Mouse (Mus musculus) CD4-positive, CD25-positive, alpha-beta regulatory T cell (primary cell): ENCODE measurements around the gene Uroc1. TPM values are rescaled to one million over a fixed set of nuclear protein-coding genes. Genes with fewer than 3 reads are reported as not detected.

Source experiments
- polyA plus RNA-seq: library from polyadenylated mRNA; unstranded; fragments of 100-300 nt; shearing (Covaris generic); gene quantifications from one replicate; pipeline ENCODE4 v1.2.1, GENCODE M21; 2017

The Uroc1 gene
- polyA plus RNA-seq = not detected

GRCm38 (mm10) chr6:90332561-90333425 lies at the start of gene Uroc1:
TSS of gene Uroc1 (plus strand) at chr6:90333284.

GRCm38 (mm10) chr6:90300919-90301318 lies 32.2 kb upstream of the Uroc1 start, which contains the start of gene BC048671:
TSS of gene BC048671 (plus strand) at chr6:90301219.

GRCm38 (mm10) chr6:90324991-90325390 lies 8.1 kb upstream of the Uroc1 start, which contains the start of gene Chst13:
TSS of gene Chst13 (minus strand) at chr6:90325185.

GRCm38 (mm10) chr6:90368976-90369724 lies 36.1 kb downstream of the Uroc1 start, which contains the start of gene Zxdc:
TSS of gene Zxdc (plus strand) at chr6:90369492.

Other genes with a start within 250 kb of the Uroc1 start
- not detected for gene Vmn1r50, start 231.9 kb upstream of the Uroc1 start, polyA plus RNA-seq
- gene Vmn1r51, start 210.7 kb upstream of the Uroc1 start, polyA plus RNA-seq = not detected
- not detected for gene Vmn1r52, start 158.5 kb upstream of the Uroc1 start, polyA plus RNA-seq
- gene V1ra8, start 130.5 kb upstream of the Uroc1 start, polyA plus RNA-seq = not detected
- not detected for gene Vmn1r53, start 108.8 kb upstream of the Uroc1 start, polyA plus RNA-seq
- gene Vmn1r54, start 87.0 kb upstream of the Uroc1 start, polyA plus RNA-seq = not detected
- not detected for gene BC048671, start 32.1 kb upstream of the Uroc1 start, polyA plus RNA-seq
- gene Chst13, start 8.1 kb upstream of the Uroc1 start, polyA plus RNA-seq = not detected
- 34.8 TPM for gene Zxdc, start 36.2 kb downstream of the Uroc1 start, polyA plus RNA-seq
- 0.16 TPM for gene Cfap100, start 95.5 kb downstream of the Uroc1 start, polyA plus RNA-seq
- gene Klf15, start 129.3 kb downstream of the Uroc1 start, polyA plus RNA-seq = not detected
- gene Aldh1l1, start 153.1 kb downstream of the Uroc1 start, polyA plus RNA-seq = 0.47 TPM